Mouse (Mus musculus): ENCODE data around the gene Tmod4.

DNA sequence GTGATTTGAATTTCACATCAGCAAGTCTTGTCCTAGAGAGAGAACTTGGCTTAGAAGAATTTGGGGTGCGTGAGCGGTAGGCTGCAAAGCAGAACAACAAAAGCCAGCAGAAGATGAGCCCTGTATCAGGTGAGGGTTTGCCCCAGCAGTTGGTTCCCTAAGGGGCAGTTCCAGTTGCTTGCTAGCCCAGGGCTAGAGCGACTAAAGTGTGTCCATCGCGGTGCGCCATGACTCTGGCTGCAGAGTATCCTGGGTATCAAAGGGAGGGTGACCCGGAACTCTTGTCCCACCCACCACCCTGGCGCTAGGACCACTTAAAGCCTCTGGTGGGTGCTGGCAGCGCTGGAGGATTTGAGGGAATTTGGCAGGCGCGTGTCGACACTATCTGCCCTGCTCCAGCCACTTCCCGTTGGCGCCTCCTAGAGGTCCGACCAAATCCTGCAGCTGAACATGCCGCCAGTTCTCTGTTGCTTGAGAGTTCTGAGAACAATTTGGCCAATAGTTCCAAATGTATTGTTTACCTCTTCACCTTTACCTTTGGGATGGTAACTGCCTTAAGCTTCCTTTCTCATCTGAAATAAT, 49.8 kb downstream of the Tmod4 start:
- TF ChIP-seq USF1 (IDR thresholded peaks at IDR 0.05; ENCODE audit: low read depth) (no peak), POLR2A (IDR thresholded peaks at IDR 0.05; ENCODE audit: insufficient read length, low read depth) (no peak), REST (IDR thresholded peaks at IDR 0.05; ENCODE audit: insufficient read depth, insufficient read length) (no peak), MYOG (IDR thresholded peaks at IDR 0.05; ENCODE audit: control insufficient read depth in 1 of 3, insufficient read depth in 1 of 3, insufficient read length in 2 of 3, low read depth in 2 of 3) (no peak), POLR2AphosphoS2 (IDR thresholded peaks at IDR 0.05; ENCODE audit: insufficient read length, low read depth) (no peak), TCF3 (IDR thresholded peaks at IDR 0.05; ENCODE audit: insufficient read length, low read depth) (no peak), MAX (IDR thresholded peaks at IDR 0.05; ENCODE audit: low read depth) (no peak), MYOD1 (IDR thresholded peaks at IDR 0.05; ENCODE audit: control insufficient read depth in 1 of 3, insufficient read length in 2 of 3, low read depth in 2 of 3) (no peak), TCF12 (IDR thresholded peaks at IDR 0.05; ENCODE audit: insufficient read depth, poor library complexity, severe bottlenecking) (no peak), CEBPB (IDR thresholded peaks at IDR 0.05; ENCODE audit: insufficient read depth, poor library complexity, severe bottlenecking) (no peak)

Data from myocyte (in vitro differentiated cells).